Mouse (Mus musculus): ENCODE measurements around the gene Pde3a.

DNA sequence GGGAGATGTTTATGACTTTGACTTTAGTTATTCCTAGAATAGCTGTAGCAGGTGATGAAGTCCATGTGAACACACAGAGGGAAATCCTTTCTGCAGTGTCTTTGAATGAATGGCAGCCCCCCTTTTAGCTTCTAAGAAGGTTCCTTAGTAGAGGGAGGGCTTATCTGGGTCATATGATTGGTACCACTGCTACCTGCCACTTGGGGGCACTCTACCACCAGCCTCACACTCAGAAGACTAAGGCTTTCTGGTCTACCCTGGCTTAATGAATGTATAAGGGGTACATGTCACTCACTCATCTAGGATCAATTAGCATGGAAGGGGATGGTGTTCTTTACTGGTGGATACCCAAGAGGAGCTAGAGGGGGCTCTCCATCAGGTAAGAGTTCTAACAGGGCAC lies 250.4 kb downstream of the Pde3a start:
- TF ChIP-seq CTCF (IDR thresholded peaks at IDR 0.05; ENCODE audit: control insufficient read depth, insufficient read depth, insufficient read length) (no peak), MYOG (IDR thresholded peaks at IDR 0.05; ENCODE audit: control insufficient read depth, extremely low read depth, insufficient read length) (no peak), MYOD1 (IDR thresholded peaks at IDR 0.05; ENCODE audit: control insufficient read depth, insufficient read length, low read depth) (no peak), MAX (IDR thresholded peaks at IDR 0.05) (no peak), FOSL1 (IDR thresholded peaks at IDR 0.05; ENCODE audit: insufficient read depth, low read length, poor library complexity, severe bottlenecking) (no peak), CEBPB (IDR thresholded peaks at IDR 0.05; ENCODE audit: low read depth) (no peak)
